Mouse (Mus musculus): ENCODE results near the gene Prr32. TPM values are rescaled to one million over a fixed set of nuclear protein-coding genes. Genes with fewer than 3 reads are reported as not detected.

The Prr32 gene
- polyA plus RNA-seq (2015; fragmentation: Nextera tagmentation; extraction: Ambion mirVana) = 1.4 and 4.9 TPM in 2 replicates

- H3K27ac ChIP-seq (replicated peaks) = no peak within 1 kb of the TSS
- no peak for ATAC-seq (replicated peaks)
- 81% methylated on average over 1 of the region's 1 CpGs for WGBS
- H3K27me3 ChIP-seq = no peaks in the 10 kb centered on the region
- no peaks in the 10 kb centered on the region for H3K9me3 ChIP-seq
- H3K36me3 ChIP-seq = no peaks in the 10 kb centered on the region
- H3K4me3 ChIP-seq = no peak within 1 kb of the TSS
- H3K9ac ChIP-seq (replicated peaks) = no peak within 1 kb of the TSS
- no peak within 1 kb of the TSS for H3K4me2 ChIP-seq (replicated peaks)
- H3K4me1 ChIP-seq = no peaks in the 10 kb centered on the region
Observed at GRCm38 (mm10) chrX:45090604-45091003, at the start of gene Prr32. Prr32 (plus strand) TSS chrX:45090904.
